Mouse (Mus musculus): Measurements from ENCODE around the gene Amotl2.

The Amotl2 gene

GRCm38 (mm10) chr9:102719085-102719484 is 2.6 kb downstream of the Amotl2 start:
- no peak for DNase-seq (ENCODE audit: low spot score)

GRCm38 (mm10) chr9:102719936-102720566 is 3.6 kb downstream of the Amotl2 start:
- DNase-seq (ENCODE audit: low spot score) = no peak

GRCm38 (mm10) chr9:102720567-102721167 is 4.2 kb downstream of the Amotl2 start:
- DNase-seq (ENCODE audit: low spot score) = no peak

GRCm38 (mm10) chr9:102721406-102721978 is 5.0 kb downstream of the Amotl2 start:
- no peak for DNase-seq (ENCODE audit: low spot score)

GRCm38 (mm10) chr9:102722071-102722561 is 5.6 kb downstream of the Amotl2 start:
- no peak for DNase-seq (ENCODE audit: low spot score)

- DNase-seq (ENCODE audit: low spot score) = no peak
Observed at GRCm38 (mm10) chr9:102722750-102723149, 6.3 kb downstream of the Amotl2 start.

- no peak for DNase-seq (ENCODE audit: low spot score)
Observed at GRCm38 (mm10) chr9:102723241-102723709, 6.8 kb downstream of the Amotl2 start.

- DNase-seq (ENCODE audit: low spot score) = no peak
Observed at GRCm38 (mm10) chr9:102723990-102724461, 7.6 kb downstream of the Amotl2 start.

- no peak for DNase-seq (ENCODE audit: low spot score)
Observed at GRCm38 (mm10) chr9:102724942-102725341, 8.5 kb downstream of the Amotl2 start.

- DNase-seq (ENCODE audit: low spot score) = peak; percentile 69
Observed at GRCm38 (mm10) chr9:102725958-102726654, 9.6 kb downstream of the Amotl2 start.

GRCm38 (mm10) chr9:102726811-102727210 is 10.3 kb downstream of the Amotl2 start:
- DNase-seq (ENCODE audit: low spot score) = no peak

GRCm38 (mm10) chr9:102727662-102728468 is 11.4 kb downstream of the Amotl2 start:
- no peak for DNase-seq (ENCODE audit: low spot score)

- no peak for DNase-seq (ENCODE audit: low spot score)
Observed at GRCm38 (mm10) chr9:102728469-102728747, 11.9 kb downstream of the Amotl2 start.

- no peak for DNase-seq (ENCODE audit: low spot score)
Observed at GRCm38 (mm10) chr9:102729093-102729845, 12.8 kb downstream of the Amotl2 start.

GRCm38 (mm10) chr9:102729876-102730413 is 13.5 kb downstream of the Amotl2 start:
- no peak for DNase-seq (ENCODE audit: low spot score)

- no peak for DNase-seq (ENCODE audit: low spot score)
Observed at GRCm38 (mm10) chr9:102731044-102731471, 14.6 kb downstream of the Amotl2 start.

- no peak for DNase-seq (ENCODE audit: low spot score)
Observed at GRCm38 (mm10) chr9:102731574-102732175, 15.2 kb downstream of the Amotl2 start.

- DNase-seq (ENCODE audit: low spot score) = no peak
Observed at GRCm38 (mm10) chr9:102732326-102732865, 15.9 kb downstream of the Amotl2 start.

- DNase-seq (ENCODE audit: low spot score) = no peak
Observed at GRCm38 (mm10) chr9:102733459-102733858, 17.0 kb downstream of the Amotl2 start.

Data from urinary bladder, postnatal 25 days (tissue).